Mouse (Mus musculus): ENCODE results near the gene Dsn1. TPM values are rescaled to one million over a fixed set of nuclear protein-coding genes. Genes with fewer than 3 reads are reported as not detected.

Gene Dsn1
- polyA plus RNA-seq (2015; fragmentation: Nextera tagmentation; extraction: Ambion mirVana) = 37.9 and 40.2 TPM in 2 replicates

- under 1% methylated on average over 56 of the region's 56 CpGs for WGBS
These were observed at the start of gene Dsn1 for GRCm38 (mm10) chr2:157006511-157007233. Gene Dsn1, minus strand, starts transcription at chr2:157007154.

GRCm38 (mm10) chr2:157055721-157056120, 48.8 kb upstream of the Dsn1 start:
- H3K4me2 ChIP-seq (replicated peaks; ENCODE audit: low read depth, low read length) = no peak overlapping the region
- WGBS = 90% methylated on average over 6 of the region's 6 CpGs
- no peak overlapping the region for H3K4me3 ChIP-seq (ENCODE audit: low read length)
- ATAC-seq (ENCODE audit: low FRiP score, low TSS enrichment) = no peak
- H3K9me3 ChIP-seq (ENCODE audit: low read length) = no peaks in the 10 kb centered on the region
- H3K4me1 ChIP-seq (ENCODE audit: insufficient read depth, low read length) = peaks cover 33% of the 10 kb centered on the region
- no peaks in the 10 kb centered on the region for H3K27me3 ChIP-seq (ENCODE audit: insufficient read depth, low read length)
- H3K27ac ChIP-seq (ENCODE audit: low read length) = no peak overlapping the region
- peaks cover 41% of the 10 kb centered on the region for H3K36me3 ChIP-seq (ENCODE audit: insufficient read depth, low read length)
- no peak overlapping the region for H3K9ac ChIP-seq (replicated peaks; ENCODE audit: low read length)

More at GRCm38 (mm10) chr2:157006511-157007233, at the start of gene Dsn1:
- Histone ChIP-seq H3K9me3 (ENCODE audit: low read length) (no peaks in the 10 kb centered on the region), H3K27me3 (ENCODE audit: insufficient read depth, low read length) (no peaks in the 10 kb centered on the region), H3K27ac (ENCODE audit: low read length) (peak within 1 kb of the TSS; percentile 79), H3K4me3 (ENCODE audit: low read length) (peak within 1 kb of the TSS; percentile 94), H3K4me1 (ENCODE audit: insufficient read depth, low read length) (peaks cover 18% of the 10 kb centered on the region), H3K9ac (replicated peaks; ENCODE audit: low read length) (peak within 1 kb of the TSS; percentile 92), H3K4me2 (replicated peaks; ENCODE audit: low read depth, low read length) (peak within 1 kb of the TSS; percentile 78), H3K36me3 (ENCODE audit: insufficient read depth, low read length) (peaks cover 12% of the 10 kb centered on the region; the same call in 1 of the 2 replicates)
- ATAC-seq (ENCODE audit: low FRiP score, low TSS enrichment) = peak; percentile 91

DNA sequence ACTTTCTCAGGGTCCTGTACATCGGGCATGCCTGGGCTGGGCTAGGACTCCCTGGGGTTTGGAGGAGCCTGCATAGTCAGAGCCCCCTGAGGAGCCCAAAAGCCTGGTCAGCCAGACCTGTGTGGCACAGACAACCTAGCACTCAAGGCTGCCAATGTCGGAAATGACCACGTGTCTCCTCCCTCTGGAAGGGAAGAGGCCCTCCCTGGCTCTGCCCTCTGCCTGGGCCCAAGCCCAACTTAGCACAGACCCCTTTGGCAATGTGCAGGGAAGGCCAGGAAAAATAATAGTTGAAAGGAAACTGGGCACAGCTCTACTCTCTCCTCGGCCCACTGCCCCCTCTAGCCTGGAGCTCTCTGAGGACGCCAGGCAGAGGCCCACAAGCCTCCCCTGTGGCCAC, 47.9 kb upstream of the Dsn1 start:
- no peaks in the 10 kb centered on the region for H3K27me3 ChIP-seq (ENCODE audit: insufficient read depth, low read length)
- ATAC-seq (ENCODE audit: low FRiP score, low TSS enrichment) = no peak
- H3K9me3 ChIP-seq (ENCODE audit: low read length) = no peaks in the 10 kb centered on the region
- H3K4me2 ChIP-seq (replicated peaks; ENCODE audit: low read depth, low read length) = no peak overlapping the region
- H3K4me1 ChIP-seq (ENCODE audit: insufficient read depth, low read length) = peaks cover 32% of the 10 kb centered on the region
- no peak overlapping the region for H3K4me3 ChIP-seq (ENCODE audit: low read length)
- peaks cover 37% of the 10 kb centered on the region for H3K36me3 ChIP-seq (ENCODE audit: insufficient read depth, low read length)
- WGBS = 73% methylated on average over 5 of the region's 5 CpGs
- no peak overlapping the region for H3K9ac ChIP-seq (replicated peaks; ENCODE audit: low read length)
- no peak overlapping the region; the same call in 1 of the 2 replicates for H3K27ac ChIP-seq (ENCODE audit: low read length)

DNA sequence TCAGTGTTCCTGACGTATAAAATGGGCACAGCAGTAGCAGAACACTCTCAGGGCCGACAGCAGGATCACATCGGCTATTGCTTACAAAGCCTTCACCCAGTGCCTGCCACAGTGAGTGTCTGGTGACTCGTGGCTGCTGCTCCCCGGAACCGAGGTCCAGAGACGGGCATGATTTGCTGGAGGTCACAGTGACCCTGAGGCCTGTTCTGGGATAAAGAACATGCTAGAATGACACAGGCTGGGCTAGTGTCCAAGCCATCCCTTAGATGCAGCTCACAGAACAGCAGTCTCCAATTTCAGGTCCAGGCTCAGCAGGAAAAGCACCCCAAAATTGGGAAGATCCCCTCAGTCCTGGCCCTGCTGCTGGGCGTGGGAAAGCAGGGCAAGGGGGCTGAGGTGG, 47.3 kb upstream of the Dsn1 start:
- no peak overlapping the region for H3K9ac ChIP-seq (replicated peaks; ENCODE audit: low read length)
- H3K4me3 ChIP-seq (ENCODE audit: low read length) = no peak overlapping the region
- 70% methylated on average over 8 of the region's 8 CpGs for WGBS
- no peak for ATAC-seq (ENCODE audit: low FRiP score, low TSS enrichment)
- peaks cover 26% of the 10 kb centered on the region for H3K4me1 ChIP-seq (ENCODE audit: insufficient read depth, low read length)
- H3K27ac ChIP-seq (ENCODE audit: low read length) = no peak overlapping the region; the same call in 1 of the 2 replicates
- H3K4me2 ChIP-seq (replicated peaks; ENCODE audit: low read depth, low read length) = no peak overlapping the region
- H3K9me3 ChIP-seq (ENCODE audit: low read length) = no peaks in the 10 kb centered on the region
- peaks cover 38% of the 10 kb centered on the region for H3K36me3 ChIP-seq (ENCODE audit: insufficient read depth, low read length)
- no peaks in the 10 kb centered on the region for H3K27me3 ChIP-seq (ENCODE audit: insufficient read depth, low read length)

DNA sequence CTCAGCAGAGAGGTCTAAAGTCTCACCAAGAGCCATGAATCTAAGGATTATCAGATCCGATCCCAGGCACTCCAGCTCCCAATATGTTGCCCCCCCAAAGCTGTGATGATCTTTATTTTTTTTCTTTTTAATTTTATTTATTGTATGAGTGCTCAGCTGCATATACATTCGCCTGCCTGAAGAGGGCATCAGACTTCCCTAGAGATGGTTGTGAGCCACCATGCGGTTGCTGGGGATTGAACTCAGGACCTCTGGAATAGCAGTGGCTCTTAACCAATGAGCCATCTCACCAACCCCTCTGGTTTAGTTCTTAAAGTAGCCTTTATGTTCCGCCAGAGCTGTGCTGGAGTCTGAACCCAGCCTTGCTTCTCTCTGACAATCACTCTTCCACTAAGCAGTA, 46.8 kb upstream of the Dsn1 start:
- Histone ChIP-seq H3K9ac (replicated peaks; ENCODE audit: low read length) (no peak overlapping the region), H3K4me2 (replicated peaks; ENCODE audit: low read depth, low read length) (no peak overlapping the region), H3K9me3 (ENCODE audit: low read length) (no peaks in the 10 kb centered on the region), H3K4me1 (ENCODE audit: insufficient read depth, low read length) (peaks cover 21% of the 10 kb centered on the region), H3K27ac (ENCODE audit: low read length) (no peak overlapping the region), H3K4me3 (ENCODE audit: low read length) (no peak overlapping the region), H3K27me3 (ENCODE audit: insufficient read depth, low read length) (no peaks in the 10 kb centered on the region), H3K36me3 (ENCODE audit: insufficient read depth, low read length) (peaks cover 41% of the 10 kb centered on the region)
- no peak for ATAC-seq (ENCODE audit: low FRiP score, low TSS enrichment)
- 78% methylated on average over 4 of the region's 4 CpGs for WGBS

DNA sequence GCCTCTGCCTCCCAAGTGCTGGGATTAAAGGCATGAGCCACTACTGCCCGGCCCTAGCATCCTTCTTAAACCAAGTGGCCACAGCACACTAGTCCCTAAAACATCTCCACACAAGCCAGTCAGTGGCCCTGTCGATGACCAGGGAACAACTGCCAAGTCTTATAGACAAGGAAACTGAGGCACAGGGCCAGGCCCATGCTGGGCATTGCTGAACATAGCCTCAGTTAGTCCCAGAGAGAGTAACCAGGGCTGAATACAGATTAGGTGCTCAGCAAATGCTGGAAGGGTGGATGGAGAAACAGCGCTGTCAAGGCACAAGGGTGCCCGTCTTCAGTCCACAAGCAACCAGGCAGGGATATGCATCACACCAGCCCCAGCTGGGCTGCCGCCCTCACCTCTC, 46.2 kb upstream of the Dsn1 start:
- Histone ChIP-seq H3K4me1 (ENCODE audit: insufficient read depth, low read length) (peaks cover 15% of the 10 kb centered on the region), H3K9ac (replicated peaks; ENCODE audit: low read length) (no peak overlapping the region), H3K27ac (ENCODE audit: low read length) (no peak overlapping the region), H3K36me3 (ENCODE audit: insufficient read depth, low read length) (peaks cover 46% of the 10 kb centered on the region), H3K4me2 (replicated peaks; ENCODE audit: low read depth, low read length) (no peak overlapping the region), H3K4me3 (ENCODE audit: low read length) (no peak overlapping the region), H3K27me3 (ENCODE audit: insufficient read depth, low read length) (no peaks in the 10 kb centered on the region), H3K9me3 (ENCODE audit: low read length) (no peaks in the 10 kb centered on the region)
- WGBS = 94% methylated on average over 5 of the region's 5 CpGs
- ATAC-seq (ENCODE audit: low FRiP score, low TSS enrichment) = no peak

DNA sequence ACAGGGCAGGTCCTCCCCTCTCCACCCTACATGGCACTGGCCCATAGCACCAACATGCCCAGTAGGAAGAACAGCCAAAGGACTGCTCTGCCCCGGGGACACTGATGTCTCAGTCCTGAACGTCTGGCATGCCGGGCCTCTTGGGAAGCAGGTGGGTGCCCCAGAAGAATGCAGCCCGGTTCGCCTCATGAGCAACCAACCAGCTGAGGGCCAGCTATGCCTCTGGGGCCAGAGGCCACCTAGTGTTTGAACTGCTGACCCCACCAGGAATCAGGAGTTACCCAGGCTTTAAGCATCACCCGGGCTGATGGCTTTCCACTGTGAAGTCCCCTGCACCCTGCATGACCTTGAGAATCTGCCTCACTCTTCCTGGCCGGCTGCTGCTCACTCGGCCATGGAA, 45.5 kb upstream of the Dsn1 start:
- H3K9ac ChIP-seq (replicated peaks; ENCODE audit: low read length) = no peak overlapping the region
- ATAC-seq (ENCODE audit: low FRiP score, low TSS enrichment) = no peak
- no peak overlapping the region for H3K27ac ChIP-seq (ENCODE audit: low read length)
- H3K4me1 ChIP-seq (ENCODE audit: insufficient read depth, low read length) = peaks cover 8% of the 10 kb centered on the region
- H3K27me3 ChIP-seq (ENCODE audit: insufficient read depth, low read length) = no peaks in the 10 kb centered on the region
- no peak overlapping the region for H3K4me2 ChIP-seq (replicated peaks; ENCODE audit: low read depth, low read length)
- H3K4me3 ChIP-seq (ENCODE audit: low read length) = no peak overlapping the region
- H3K36me3 ChIP-seq (ENCODE audit: insufficient read depth, low read length) = peaks cover 47% of the 10 kb centered on the region
- no peaks in the 10 kb centered on the region for H3K9me3 ChIP-seq (ENCODE audit: low read length)
- WGBS = 59% methylated on average over 8 of the region's 8 CpGs

- peaks cover 59% of the 10 kb centered on the region for H3K36me3 ChIP-seq (ENCODE audit: insufficient read depth, low read length)
- H3K4me1 ChIP-seq (ENCODE audit: insufficient read depth, low read length) = peaks cover 7% of the 10 kb centered on the region
- no peak overlapping the region for H3K4me3 ChIP-seq (ENCODE audit: low read length)
- WGBS = 70% methylated on average over 8 of the region's 8 CpGs
- H3K9ac ChIP-seq (replicated peaks; ENCODE audit: low read length) = no peak overlapping the region
- no peak for ATAC-seq (ENCODE audit: low FRiP score, low TSS enrichment)
- no peaks in the 10 kb centered on the region for H3K27me3 ChIP-seq (ENCODE audit: insufficient read depth, low read length)
- H3K9me3 ChIP-seq (ENCODE audit: low read length) = no peaks in the 10 kb centered on the region; the same call in 1 of the 2 replicates
- H3K4me2 ChIP-seq (replicated peaks; ENCODE audit: low read depth, low read length) = no peak overlapping the region
- no peak overlapping the region for H3K27ac ChIP-seq (ENCODE audit: low read length)
These were observed 42.9 kb upstream of the Dsn1 start for GRCm38 (mm10) chr2:157049831-157050243.

DNA sequence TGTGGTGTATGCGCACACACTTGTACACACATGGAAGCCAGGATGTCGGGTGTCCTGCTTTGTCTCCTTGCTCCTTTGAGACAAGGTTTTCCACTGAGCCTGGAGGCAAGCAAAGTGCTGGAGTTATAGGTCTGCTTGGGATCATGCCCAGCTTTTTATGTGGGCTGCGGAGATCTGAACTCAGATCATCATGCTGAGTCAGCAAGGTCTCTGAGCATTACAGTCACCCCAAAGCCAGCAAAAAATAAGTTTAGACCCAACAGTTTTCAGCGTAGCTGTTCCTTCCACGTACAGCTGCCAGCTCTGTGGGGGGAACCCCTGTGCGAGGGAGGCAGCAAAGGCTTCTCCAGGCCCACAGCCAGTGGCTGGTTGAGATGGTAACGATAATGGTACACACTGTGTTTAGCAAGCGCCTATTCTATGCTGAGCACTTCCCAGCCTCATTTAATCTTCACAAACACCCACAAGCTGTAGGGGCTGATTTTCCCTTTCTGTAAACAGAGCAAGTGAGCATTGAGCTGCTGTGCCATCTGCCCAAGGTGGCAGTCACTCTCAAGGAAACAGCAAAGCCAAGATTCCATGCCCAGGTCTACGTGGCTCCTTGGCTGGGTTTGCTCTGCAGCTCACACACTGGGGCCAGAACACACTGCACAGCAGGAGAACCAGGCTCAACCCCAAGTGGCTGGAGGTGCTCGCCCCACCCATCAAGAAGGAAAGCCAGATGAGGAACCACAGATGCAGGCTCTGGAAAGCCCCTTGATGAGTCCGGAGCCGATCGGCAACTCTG, 41.6 kb upstream of the Dsn1 start:
- 91% methylated on average over 13 of the region's 13 CpGs for WGBS
- H3K9ac ChIP-seq (replicated peaks; ENCODE audit: low read length) = no peak overlapping the region
- no peak overlapping the region for H3K27ac ChIP-seq (ENCODE audit: low read length)
- peaks cover 7% of the 10 kb centered on the region for H3K4me1 ChIP-seq (ENCODE audit: insufficient read depth, low read length)
- H3K4me3 ChIP-seq (ENCODE audit: low read length) = no peak overlapping the region
- H3K27me3 ChIP-seq (ENCODE audit: insufficient read depth, low read length) = no peaks in the 10 kb centered on the region
- ATAC-seq (ENCODE audit: low FRiP score, low TSS enrichment) = no peak
- no peak overlapping the region for H3K4me2 ChIP-seq (replicated peaks; ENCODE audit: low read depth, low read length)
- H3K36me3 ChIP-seq (ENCODE audit: insufficient read depth, low read length) = peaks cover 61% of the 10 kb centered on the region
- H3K9me3 ChIP-seq (ENCODE audit: low read length) = no peaks in the 10 kb centered on the region; the same call in 1 of the 2 replicates

- no peak overlapping the region for H3K4me3 ChIP-seq (ENCODE audit: low read length)
- no peak overlapping the region for H3K27ac ChIP-seq (ENCODE audit: low read length)
- WGBS = 85% methylated on average over 5 of the region's 5 CpGs
- peaks cover 47% of the 10 kb centered on the region for H3K36me3 ChIP-seq (ENCODE audit: insufficient read depth, low read length)
- H3K4me2 ChIP-seq (replicated peaks; ENCODE audit: low read depth, low read length) = no peak overlapping the region
- H3K4me1 ChIP-seq (ENCODE audit: insufficient read depth, low read length) = no peaks in the 10 kb centered on the region
- no peak for ATAC-seq (ENCODE audit: low FRiP score, low TSS enrichment)
- no peak overlapping the region for H3K9ac ChIP-seq (replicated peaks; ENCODE audit: low read length)
- H3K9me3 ChIP-seq (ENCODE audit: low read length) = no peaks in the 10 kb centered on the region; the same call in 1 of the 2 replicates
- H3K27me3 ChIP-seq (ENCODE audit: insufficient read depth, low read length) = no peaks in the 10 kb centered on the region
These were observed 40.0 kb upstream of the Dsn1 start for GRCm38 (mm10) chr2:157046956-157047355.

Data from kidney, embryonic 16.5 days (tissue).